Mouse (Mus musculus): ENCODE data around the gene Arsk. TPM values are rescaled to one million over a fixed set of nuclear protein-coding genes. Genes with fewer than 3 reads are reported as not detected.

The Arsk gene
- polyA plus RNA-seq, 1 experiment from 2014 or later, result 5.2 TPM

GRCm38 (mm10) chr13:76062126-76062525 is 36.3 kb downstream of the Arsk start:
- Histone ChIP-seq H3K27ac (no peak overlapping the region), H3K4me3 (no peak overlapping the region), H3K27me3 (ENCODE audit: poor library complexity, severe bottlenecking) (peaks cover 13% of the 10 kb centered on the region), H3K4me1 (peaks cover 6% of the 10 kb centered on the region; the same call in 1 of the 2 replicates), H3K36me3 (replicated peaks) (peaks cover 18% of the 10 kb centered on the region), H3K9me3 (no peaks in the 10 kb centered on the region)
- 93% methylated on average over 3 of the region's 3 CpGs for WGBS
- no peak for DNase-seq (ENCODE audit: extremely low spot score, low spot score)

DNA sequence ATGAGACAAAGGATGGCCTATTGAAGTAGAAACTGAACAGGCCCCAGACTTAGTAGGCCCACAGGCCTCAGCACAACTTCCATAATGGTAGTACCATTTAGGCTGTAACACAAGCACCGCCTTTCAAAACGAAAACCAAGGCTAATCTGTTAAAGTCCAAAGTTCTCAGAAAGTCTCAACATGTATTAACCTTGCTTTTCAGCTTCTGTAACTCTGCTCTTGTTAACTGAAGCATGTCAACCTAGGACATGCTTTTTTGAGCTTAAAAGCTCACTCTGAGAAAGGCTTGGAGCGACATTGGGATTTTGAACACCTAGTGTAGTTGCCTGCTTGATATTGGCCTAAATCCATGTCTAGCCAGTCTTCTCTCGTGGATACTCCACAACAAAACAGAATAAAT is 38.9 kb downstream of the Arsk start:
- H3K4me1 ChIP-seq, result peaks cover 21% of the 10 kb centered on the region
- no peak overlapping the region for H3K27ac ChIP-seq
- no peak for DNase-seq (ENCODE audit: extremely low spot score, low spot score)
- peaks cover 11% of the 10 kb centered on the region for H3K36me3 ChIP-seq (replicated peaks)
- peaks cover 38% of the 10 kb centered on the region for H3K27me3 ChIP-seq (ENCODE audit: poor library complexity, severe bottlenecking)
- 92% methylated on average over 4 of the region's 4 CpGs for WGBS
- H3K4me3 ChIP-seq, result no peak overlapping the region
- no peaks in the 10 kb centered on the region for H3K9me3 ChIP-seq

GRCm38 (mm10) chr13:76057267-76058069 is 41.0 kb downstream of the Arsk start:
- no peaks in the 10 kb centered on the region for H3K9me3 ChIP-seq
- DNase-seq (ENCODE audit: extremely low spot score, low spot score), result no peak
- peaks cover 18% of the 10 kb centered on the region for H3K4me1 ChIP-seq
- H3K27ac ChIP-seq, result no peak overlapping the region
- WGBS, result 73% methylated on average over 10 of the region's 10 CpGs
- H3K4me3 ChIP-seq, result peak overlapping the region; percentile 61; the same call in 1 of the 2 replicates
- peaks cover 5% of the 10 kb centered on the region for H3K36me3 ChIP-seq (replicated peaks)
- peaks cover 57% of the 10 kb centered on the region for H3K27me3 ChIP-seq (ENCODE audit: poor library complexity, severe bottlenecking)

- 18% methylated on average over 10 of the region's 10 CpGs for WGBS
- peaks cover 18% of the 10 kb centered on the region for H3K4me1 ChIP-seq
- peak within 1 kb of the TSS; percentile 64 for H3K27ac ChIP-seq
- H3K9me3 ChIP-seq, result no peaks in the 10 kb centered on the region
- H3K4me3 ChIP-seq, result peak within 1 kb of the TSS; percentile 61
- peaks cover 57% of the 10 kb centered on the region for H3K27me3 ChIP-seq (ENCODE audit: poor library complexity, severe bottlenecking)
- H3K36me3 ChIP-seq (replicated peaks), result peaks cover under 1% of the 10 kb centered on the region; the same call in 1 of the 2 replicates
- DNase-seq (ENCODE audit: extremely low spot score, low spot score), result no peak
These were observed 41.6 kb downstream of the Arsk start, which contains the start of gene Gpr150 for GRCm38 (mm10) chr13:76056896-76057266. Gene Gpr150, minus strand, starts transcription at chr13:76056996.

DNA sequence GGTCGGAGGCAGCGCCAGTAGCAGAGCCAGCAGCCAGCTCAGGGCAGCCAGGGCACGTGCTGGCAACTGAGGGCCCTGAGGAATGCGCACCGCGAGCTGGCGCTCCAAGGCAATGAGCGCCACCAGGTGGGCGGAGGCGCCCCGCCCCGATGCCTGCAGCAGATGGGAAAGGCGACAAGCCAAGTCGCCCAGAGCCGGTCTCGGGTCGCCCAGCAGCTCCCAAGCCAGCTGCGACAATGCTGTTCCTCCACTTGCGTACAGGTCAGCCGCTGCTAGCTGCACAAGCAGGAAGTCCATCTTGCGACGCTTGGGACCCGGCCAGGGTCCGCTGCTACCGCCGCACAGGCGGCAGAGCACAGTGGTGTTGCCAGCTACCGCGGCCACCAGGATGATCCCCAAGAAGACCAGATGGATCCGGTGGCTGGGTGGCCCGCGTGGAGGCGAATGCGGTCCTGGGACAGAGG is 42.2 kb downstream of the Arsk start:
- under 1% methylated on average over 33 of the region's 34 CpGs for WGBS
- Histone ChIP-seq H3K27me3 (ENCODE audit: poor library complexity, severe bottlenecking) (peaks cover 57% of the 10 kb centered on the region), H3K9me3 (no peaks in the 10 kb centered on the region), H3K36me3 (replicated peaks) (no peaks in the 10 kb centered on the region), H3K27ac (peak overlapping the region; percentile 64), H3K4me1 (peaks cover 18% of the 10 kb centered on the region), H3K4me3 (peak overlapping the region; percentile 61)
- peak; percentile 78 for DNase-seq (ENCODE audit: extremely low spot score, low spot score)

DNA sequence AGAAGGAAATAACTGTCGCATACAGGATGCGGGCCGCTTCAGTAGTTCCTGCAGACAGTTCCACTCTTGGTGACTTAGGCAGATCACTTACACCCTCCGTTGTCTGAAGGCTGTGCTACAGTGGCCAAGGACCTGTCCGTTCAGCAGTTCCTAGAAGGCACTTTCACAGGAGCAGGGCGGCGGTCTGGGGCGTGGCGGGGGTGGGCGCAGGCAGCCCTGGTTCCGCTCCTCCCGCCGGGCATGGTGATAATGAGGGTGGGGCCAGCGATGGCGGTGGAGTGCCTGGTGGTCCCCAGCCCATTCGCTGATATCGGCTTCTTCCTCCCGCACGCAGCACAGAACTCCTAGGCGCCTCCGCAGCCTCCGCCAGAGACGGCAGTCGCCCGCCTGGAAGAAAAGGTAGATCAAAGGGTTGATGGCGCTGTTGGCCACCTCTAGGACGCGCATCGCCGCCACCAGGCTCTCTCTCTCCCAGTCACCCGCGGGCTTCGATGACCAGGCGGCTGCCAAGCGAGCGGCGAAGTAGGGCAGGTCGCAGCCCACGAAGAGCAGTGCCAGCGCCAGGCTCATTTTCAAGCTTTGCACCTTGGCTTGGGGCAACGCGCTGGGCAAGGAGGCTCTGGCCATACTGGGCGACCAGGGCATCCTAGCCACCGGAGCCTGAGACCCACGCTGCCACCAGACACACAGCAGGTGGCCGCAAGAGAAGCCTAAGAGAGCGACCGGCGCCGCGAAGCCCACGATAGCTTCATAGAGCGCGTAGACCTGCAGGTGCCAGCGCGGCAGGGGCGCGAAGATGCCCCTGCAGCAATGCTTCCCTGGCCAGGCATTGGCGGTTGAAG is 42.8 kb downstream of the Arsk start:
- H3K4me3 ChIP-seq, result peak overlapping the region; percentile 61
- peaks cover 57% of the 10 kb centered on the region for H3K27me3 ChIP-seq (ENCODE audit: poor library complexity, severe bottlenecking)
- H3K27ac ChIP-seq, result peak overlapping the region; percentile 64
- H3K36me3 ChIP-seq (replicated peaks), result no peaks in the 10 kb centered on the region
- no peaks in the 10 kb centered on the region for H3K9me3 ChIP-seq
- DNase-seq (ENCODE audit: extremely low spot score, low spot score), result peak; percentile 61
- peaks cover 18% of the 10 kb centered on the region for H3K4me1 ChIP-seq
- WGBS, result under 1% methylated on average over 59 of the region's 59 CpGs

GRCm38 (mm10) chr13:76044971-76045370 is 53.5 kb downstream of the Arsk start:
- Histone ChIP-seq H3K9me3 (no peaks in the 10 kb centered on the region; the same call in 1 of the 2 replicates), H3K27me3 (ENCODE audit: poor library complexity, severe bottlenecking) (no peaks in the 10 kb centered on the region), H3K4me3 (no peak overlapping the region), H3K4me1 (no peaks in the 10 kb centered on the region), H3K27ac (no peak overlapping the region), H3K36me3 (replicated peaks) (no peaks in the 10 kb centered on the region)
- DNase-seq (ENCODE audit: extremely low spot score, low spot score), result no peak

GRCm38 (mm10) chr13:76042455-76042854 is 56.0 kb downstream of the Arsk start:
- no peak for DNase-seq (ENCODE audit: extremely low spot score, low spot score)
- Histone ChIP-seq H3K9me3 (no peaks in the 10 kb centered on the region; the same call in 1 of the 2 replicates), H3K4me3 (no peak overlapping the region), H3K36me3 (replicated peaks) (no peaks in the 10 kb centered on the region), H3K27ac (no peak overlapping the region), H3K27me3 (ENCODE audit: poor library complexity, severe bottlenecking) (no peaks in the 10 kb centered on the region), H3K4me1 (no peaks in the 10 kb centered on the region)
- 53% methylated on average over 1 of the region's 1 CpGs for WGBS

DNA sequence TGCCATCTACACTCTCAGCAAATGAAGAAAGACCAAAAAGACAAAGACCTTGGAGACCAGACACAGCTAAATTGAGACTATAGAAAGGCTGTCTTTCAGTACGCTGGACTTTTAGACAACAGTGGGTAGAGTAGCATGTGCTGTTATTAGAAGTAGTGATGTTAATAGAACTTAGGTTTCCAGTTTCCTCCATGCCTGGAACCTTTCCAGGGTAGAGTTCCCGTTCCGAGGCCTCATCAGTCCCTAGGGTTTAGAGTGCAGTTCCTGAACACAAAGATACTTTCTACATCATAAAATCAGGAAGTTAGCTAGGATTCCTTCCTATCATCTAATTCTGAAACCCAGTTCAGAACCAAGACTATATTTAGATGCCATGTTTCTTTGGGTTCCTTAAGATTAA is 73.9 kb downstream of the Arsk start:
- Histone ChIP-seq H3K9me3 (no peaks in the 10 kb centered on the region), H3K4me1 (no peaks in the 10 kb centered on the region), H3K27ac (no peak overlapping the region), H3K4me3 (no peak overlapping the region), H3K36me3 (replicated peaks) (no peaks in the 10 kb centered on the region), H3K27me3 (ENCODE audit: poor library complexity, severe bottlenecking) (no peaks in the 10 kb centered on the region)
- no peak for DNase-seq (ENCODE audit: extremely low spot score, low spot score)
- WGBS, result 82% methylated on average over 3 of the region's 3 CpGs

GRCm38 (mm10) chr13:76021782-76022181 is 76.7 kb downstream of the Arsk start:
- DNase-seq (ENCODE audit: extremely low spot score, low spot score), result no peak
- H3K9me3 ChIP-seq, result no peaks in the 10 kb centered on the region
- no peaks in the 10 kb centered on the region for H3K27me3 ChIP-seq (ENCODE audit: poor library complexity, severe bottlenecking)
- peaks cover 16% of the 10 kb centered on the region for H3K4me1 ChIP-seq
- no peak overlapping the region for H3K27ac ChIP-seq
- 94% methylated on average over 2 of the region's 2 CpGs for WGBS
- no peak overlapping the region for H3K4me3 ChIP-seq
- H3K36me3 ChIP-seq (replicated peaks), result no peaks in the 10 kb centered on the region

DNA sequence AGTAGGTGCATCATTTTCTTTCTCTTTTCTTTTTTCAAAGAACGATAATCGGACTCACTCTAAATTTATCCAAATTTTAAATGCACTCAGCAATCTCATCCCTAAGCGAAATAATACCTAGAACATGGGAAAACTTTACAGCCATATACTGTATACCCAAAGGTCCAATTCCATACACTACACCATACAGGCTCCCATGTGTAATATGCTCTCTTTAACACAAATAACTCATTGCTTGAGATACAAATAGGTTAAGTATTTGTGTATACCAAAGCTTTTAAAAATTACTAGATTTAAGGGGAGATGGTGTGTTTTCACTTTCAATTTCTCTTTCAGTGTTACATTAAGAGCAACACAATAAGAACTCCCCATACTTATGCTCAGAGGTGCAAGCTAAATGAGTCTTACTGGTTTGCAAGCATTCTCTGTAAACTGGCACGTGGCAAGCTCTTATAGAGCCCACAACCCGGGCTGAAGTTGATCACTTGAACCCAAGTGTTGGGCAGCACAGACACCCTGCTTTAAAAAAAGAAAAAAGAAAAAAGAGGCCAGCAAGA is 79.5 kb downstream of the Arsk start:
- peak overlapping the region; percentile 93; the same call in 1 of the 2 replicates for H3K27ac ChIP-seq
- H3K4me1 ChIP-seq, result peaks cover 17% of the 10 kb centered on the region
- 43% methylated on average over 5 of the region's 5 CpGs for WGBS
- no peaks in the 10 kb centered on the region for H3K9me3 ChIP-seq
- H3K36me3 ChIP-seq (replicated peaks), result no peaks in the 10 kb centered on the region
- DNase-seq (ENCODE audit: extremely low spot score, low spot score), result no peak
- peak overlapping the region; percentile 78 for H3K4me3 ChIP-seq
- no peaks in the 10 kb centered on the region for H3K27me3 ChIP-seq (ENCODE audit: poor library complexity, severe bottlenecking)

GRCm38 (mm10) chr13:76017974-76018843 is 80.3 kb downstream of the Arsk start, which contains the start of gene Rfesd:
Gene Rfesd, minus strand, starts transcription at chr13:76018719.
- Histone ChIP-seq H3K4me1 (peaks cover 17% of the 10 kb centered on the region), H3K4me3 (peak within 1 kb of the TSS; percentile 78), H3K9me3 (no peaks in the 10 kb centered on the region), H3K36me3 (replicated peaks) (no peaks in the 10 kb centered on the region), H3K27ac (peak within 1 kb of the TSS; percentile 93), H3K27me3 (ENCODE audit: poor library complexity, severe bottlenecking) (no peaks in the 10 kb centered on the region)
- peak; percentile 97 for DNase-seq (ENCODE audit: extremely low spot score, low spot score)
- WGBS, result 3% methylated on average over 50 of the region's 50 CpGs
